Mouse (Mus musculus): ENCODE results near the gene Egln2. TPM values are rescaled to one million over a fixed set of nuclear protein-coding genes. Genes with fewer than 3 reads are reported as not detected.

Egln2 gene
- total and polyA plus RNA-seq, 3 experiments: 69.5 to 80.1 TPM; not detected in 1

GRCm38 (mm10) chr7:27164112-27164947 lies 2.3 kb downstream of the Egln2 start:
- no peak overlapping the region for H3K4me3 ChIP-seq (ENCODE audit: control insufficient read depth in 1 of 2, insufficient read depth in 1 of 2, low read depth in 2 of 2, low read length in 2 of 2)
- H3K79me2 ChIP-seq (ENCODE audit: control insufficient read depth, insufficient read depth, low read length, poor library complexity): peaks cover 11% of the 10 kb centered on the region
- H3K9ac ChIP-seq (ENCODE audit: control insufficient read depth, low read depth, low read length, poor library complexity, severe bottlenecking): no peak overlapping the region
- no peaks in the 10 kb centered on the region for H3K27me3 ChIP-seq (ENCODE audit: control insufficient read depth in 1 of 2, insufficient read depth in 2 of 2, low read length in 2 of 2)
- peaks cover 0 to 3% of the 10 kb centered on the region in 2 experiments; a peak in 1 of 4 replicates for H3K36me3 ChIP-seq (ENCODE audit: control insufficient read depth in 1 of 2, insufficient read depth in 2 of 2, low read length in 2 of 2)
- no peak overlapping the region for H3K27ac ChIP-seq (ENCODE audit: control insufficient read depth, low read depth, low read length)
- TF ChIP-seq CTCF (IDR thresholded peaks at IDR 0.05 in 2 of 3, conservative IDR thresholded peaks at IDR 0.05 in 1 of 3; ENCODE audit: control insufficient read depth in 1 of 3, insufficient read depth in 1 of 3, low read depth in 2 of 3, low read length in 3 of 3, poor library complexity in 1 of 3, severe bottlenecking in 1 of 3) (no peak), SIN3A (IDR thresholded peaks at IDR 0.05; ENCODE audit: low read length) (no peak), BHLHE40 (IDR thresholded peaks at IDR 0.05; ENCODE audit: borderline replicate concordance, low read depth, low read length) (no peak), UBTF (IDR thresholded peaks at IDR 0.05; ENCODE audit: borderline replicate concordance, insufficient read depth, low read depth, low read length) (no peak), POLR2A (IDR thresholded peaks at IDR 0.05; ENCODE audit: control insufficient read depth in 1 of 2, insufficient read depth in 1 of 2, low read depth in 1 of 2, low read length in 2 of 2, poor library complexity in 1 of 2) (no peak), RAD21 (IDR thresholded peaks at IDR 0.05; ENCODE audit: low read depth, low read length) (no peak), EP300 (IDR thresholded peaks at IDR 0.05; ENCODE audit: low read depth in 1 of 2, low read length in 2 of 2) (no peak), NELFE (IDR thresholded peaks at IDR 0.05; ENCODE audit: low read depth, low read length) (no peak), TCF12 (IDR thresholded peaks at IDR 0.05; ENCODE audit: low read depth, low read length) (no peak), MAX (IDR thresholded peaks at IDR 0.05; ENCODE audit: low read length) (no peak), USF2 (IDR thresholded peaks at IDR 0.05; ENCODE audit: borderline replicate concordance in 1 of 2, insufficient read depth in 1 of 2, low read depth in 1 of 2, low read length in 2 of 2) (no peak), KAT2A (conservative IDR thresholded peaks at IDR 0.05; ENCODE audit: low read depth, low read length) (no peak), MAFK (IDR thresholded peaks at IDR 0.05; ENCODE audit: borderline replicate concordance, low read depth, low read length) (no peak), CHD1 (IDR thresholded peaks at IDR 0.05; ENCODE audit: low read depth, low read length) (no peak)
- H3K4me1 ChIP-seq (ENCODE audit: control insufficient read depth in 1 of 2, insufficient read depth in 2 of 2, low read length in 2 of 2): peaks cover 7 to 10% of the 10 kb centered on the region in 2 experiments; a peak in 3 of 4 replicates
- DNase-seq (ENCODE audit: low read depth, low spot score): no peak
- H3K9me3 ChIP-seq (replicated peaks; ENCODE audit: insufficient read depth, low read length): no peaks in the 10 kb centered on the region

GRCm38 (mm10) chr7:27163450-27163805 lies 3.2 kb downstream of the Egln2 start:
- Histone ChIP-seq H3K36me3 (ENCODE audit: control insufficient read depth in 1 of 2, insufficient read depth in 2 of 2, low read length in 2 of 2) (peaks cover 0 to 3% of the 10 kb centered on the region in 2 experiments; a peak in 1 of 4 replicates), H3K79me2 (ENCODE audit: control insufficient read depth, insufficient read depth, low read length, poor library complexity) (peaks cover 11% of the 10 kb centered on the region), H3K9ac (ENCODE audit: control insufficient read depth, low read depth, low read length, poor library complexity, severe bottlenecking) (no peak overlapping the region)

More at GRCm38 (mm10) chr7:27163450-27163805, 3.2 kb downstream of the Egln2 start:
- Histone ChIP-seq H3K27me3 (ENCODE audit: control insufficient read depth in 1 of 2, insufficient read depth in 2 of 2, low read length in 2 of 2) (no peaks in the 10 kb centered on the region), H3K27ac (ENCODE audit: control insufficient read depth, low read depth, low read length) (no peak overlapping the region), H3K4me3 (ENCODE audit: control insufficient read depth in 1 of 2, insufficient read depth in 1 of 2, low read depth in 2 of 2, low read length in 2 of 2) (no peak overlapping the region), H3K9me3 (replicated peaks; ENCODE audit: insufficient read depth, low read length) (no peaks in the 10 kb centered on the region), H3K4me1 (ENCODE audit: control insufficient read depth in 1 of 2, insufficient read depth in 2 of 2, low read length in 2 of 2) (peaks cover 7 to 10% of the 10 kb centered on the region in 2 experiments; a peak in 3 of 4 replicates)
- no peak for DNase-seq (ENCODE audit: low read depth, low spot score)
- TF ChIP-seq JUND (IDR thresholded peaks at IDR 0.05; ENCODE audit: low read depth, low read length): no peak
- no peak for TF ChIP-seq CHD2 (IDR thresholded peaks at IDR 0.05; ENCODE audit: low read length)
- no peak for TF ChIP-seq NELFE (IDR thresholded peaks at IDR 0.05; ENCODE audit: low read depth, low read length)
- TF ChIP-seq KAT2A (conservative IDR thresholded peaks at IDR 0.05; ENCODE audit: low read depth, low read length): no peak
- TF ChIP-seq HCFC1 (IDR thresholded peaks at IDR 0.05; ENCODE audit: low read depth, low read length): no peak
- TF ChIP-seq TAL1 (IDR thresholded peaks at IDR 0.05; ENCODE audit: low read length): no peak
- TF ChIP-seq ZKSCAN1 (IDR thresholded peaks at IDR 0.05; ENCODE audit: low read depth, low read length): no peak
